Mouse (Mus musculus) gastrocnemius, postnatal 25 days (tissue): ENCODE measurements around the gene Ocel1. TPM values are rescaled to one million over a fixed set of nuclear protein-coding genes. Genes with fewer than 3 reads are reported as not detected.

Experiments
- DNase-seq: peaks from one replicate; pipeline ENCODE4 v3.0.0; 2022
- total RNA-seq, 2 experiments: library from RNA; stranded (reverse); gene quantifications; 1 replicate in 1 of 2; 2 replicates in 1 of 2; pipeline ENCODE4 v1.2.3; 2021

Ocel1 gene
- total RNA-seq, 2 experiments from 2014 or later, result 6.9 to 8.0 TPM

DNA sequence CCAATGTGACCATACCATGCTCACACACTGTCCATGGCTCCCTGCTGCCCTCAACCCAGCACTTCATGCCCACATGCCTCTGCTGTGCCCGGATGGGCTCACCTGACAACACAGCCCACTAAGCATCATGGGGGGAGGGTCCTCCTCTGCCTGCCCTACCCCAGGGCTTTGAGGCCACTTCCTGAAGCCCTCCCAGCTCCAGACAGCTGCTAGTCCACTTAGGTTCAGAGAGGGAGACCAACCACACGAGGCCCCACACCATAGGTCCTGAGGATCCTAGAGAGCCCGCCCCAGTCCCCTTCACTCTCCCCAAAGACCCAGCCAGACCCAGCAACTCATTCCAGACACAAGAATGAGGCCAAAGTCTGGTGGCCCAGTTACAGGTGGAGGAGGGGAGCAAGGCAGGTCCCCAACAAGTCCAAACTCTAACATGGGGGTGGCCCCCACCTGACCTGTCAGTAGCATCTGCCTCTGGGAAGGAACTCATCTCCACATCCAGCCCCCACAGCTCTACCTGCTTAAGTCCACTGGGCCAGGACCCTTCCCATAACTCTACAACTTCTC lies 8.5 kb downstream of the Ocel1 start:
- DNase-seq, result no peak

DNA sequence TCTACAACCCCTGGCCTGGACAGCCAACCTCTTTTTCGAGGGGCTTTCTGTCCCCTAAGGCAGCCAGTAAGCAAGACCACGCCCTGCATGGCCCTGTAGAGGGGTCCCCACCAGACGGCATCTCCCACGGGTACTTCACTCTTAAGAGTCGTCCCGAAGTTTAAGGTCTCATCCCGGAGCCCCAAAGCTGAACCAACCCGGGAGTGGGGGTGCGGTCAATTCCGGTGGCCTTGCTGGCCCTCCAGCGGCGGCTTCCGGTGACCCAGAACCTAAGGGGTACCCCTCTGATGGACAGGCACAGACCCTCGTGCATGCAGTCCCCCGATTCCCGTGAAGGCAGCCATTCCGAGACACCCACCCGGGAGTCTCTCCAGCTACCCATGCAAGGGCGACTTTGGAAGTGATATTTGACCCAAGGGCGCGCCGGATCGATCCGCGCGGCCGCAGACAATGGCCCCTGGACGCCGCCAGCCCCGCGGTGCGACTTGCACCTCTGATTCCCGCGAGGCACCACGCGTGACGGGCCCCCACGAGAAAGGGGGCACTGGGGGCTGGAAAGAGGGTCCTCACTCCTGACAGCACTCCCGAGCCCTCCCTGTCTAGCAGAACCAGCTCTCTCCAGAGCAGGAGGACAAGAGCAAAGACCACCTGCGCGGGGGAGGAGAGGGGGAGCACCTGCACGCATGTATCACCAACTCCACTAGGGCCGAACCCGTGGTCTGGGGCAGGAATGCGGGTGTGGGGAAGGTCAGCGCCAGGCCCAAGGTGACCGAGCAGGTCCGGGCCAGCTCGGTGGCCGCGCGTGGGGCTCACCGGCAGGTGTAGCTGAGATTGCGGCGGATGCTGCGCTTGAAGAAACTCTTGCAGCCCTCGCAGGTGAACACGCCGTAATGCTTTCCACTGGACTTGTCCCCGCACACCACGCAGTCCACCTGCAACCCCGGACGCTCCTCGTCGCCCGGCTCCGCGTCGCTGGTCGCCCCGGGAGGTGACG lies 9.4 kb downstream of the Ocel1 start:
- DNase-seq, result no peak

- peak; percentile 72 for DNase-seq
These were observed 10.4 kb downstream of the Ocel1 start, which contains the start of gene Nr2f6 for GRCm38 (mm10) chr8:71381421-71381970. Nr2f6 (minus strand) TSS chr8:71381960.

DNA sequence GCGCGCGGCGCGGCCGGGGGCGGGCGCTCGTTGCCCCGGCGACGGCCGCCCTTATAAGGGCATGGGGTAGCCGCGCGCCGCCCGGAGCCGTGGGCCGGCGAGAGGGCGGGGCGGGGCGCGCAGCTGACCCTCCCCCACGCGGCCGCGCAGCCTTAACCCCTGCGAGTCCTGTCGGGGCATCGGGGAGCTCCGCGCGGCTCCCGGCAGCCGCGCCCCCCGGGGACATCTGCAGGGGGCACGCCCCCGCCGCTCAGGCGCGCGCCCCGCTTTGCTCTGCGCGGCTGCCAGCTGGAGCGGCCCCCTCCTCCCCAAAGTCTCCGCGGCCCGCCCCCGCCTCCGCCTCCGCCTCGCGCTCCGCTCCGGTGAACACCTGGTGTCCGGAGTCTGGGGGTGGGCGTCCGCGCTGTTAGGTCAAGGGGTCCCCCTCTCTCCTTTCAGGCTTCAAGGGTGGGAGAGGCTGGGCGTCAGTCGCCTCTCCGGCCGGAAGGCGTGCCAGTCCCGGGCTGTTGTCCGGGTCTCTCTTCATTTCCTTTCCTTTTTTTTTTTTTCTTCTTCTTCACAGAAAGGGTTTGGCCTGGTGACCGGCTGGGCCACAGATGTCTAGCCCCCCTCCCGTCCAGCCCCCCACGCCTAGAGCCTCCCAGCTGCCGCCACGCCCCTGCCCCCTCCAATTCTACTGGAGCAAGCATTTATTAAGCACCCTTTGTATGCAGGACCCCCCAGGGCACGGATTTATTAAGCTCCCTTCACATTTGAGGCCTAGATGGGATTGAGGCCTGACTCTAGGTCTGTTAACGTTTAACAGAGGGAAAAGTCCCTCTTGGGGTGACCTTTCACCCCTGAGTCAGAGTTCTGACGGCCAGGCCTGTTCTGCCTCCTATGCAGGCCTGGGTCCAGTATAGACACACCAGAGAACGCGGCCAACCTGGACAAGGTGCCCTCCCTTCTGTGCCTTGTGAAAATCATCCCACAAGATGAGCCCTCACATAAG lies 11.2 kb downstream of the Ocel1 start:
- DNase-seq, result peak; percentile 89

DNA sequence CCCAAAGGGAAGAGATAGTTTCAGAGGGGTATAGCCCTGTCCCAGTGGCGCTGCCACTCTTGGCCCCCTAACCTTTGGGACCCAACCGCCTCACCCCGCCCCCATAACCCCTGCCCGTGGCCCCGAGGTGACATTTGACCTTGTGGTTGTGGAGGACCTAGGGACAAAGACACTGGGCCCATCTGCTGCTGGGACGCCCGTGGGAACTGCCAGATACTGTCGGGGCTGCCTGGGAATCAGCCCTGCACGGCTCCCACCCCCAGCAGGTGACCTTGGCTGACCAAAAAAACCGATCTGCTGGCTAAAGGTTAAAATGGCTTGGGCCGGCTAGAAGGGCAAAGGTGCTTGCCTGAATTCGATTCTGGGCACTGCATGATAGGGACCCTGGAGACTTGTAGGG lies 12.3 kb downstream of the Ocel1 start:
- DNase-seq, result no peak

- DNase-seq, result no peak
These were observed 12.8 kb downstream of the Ocel1 start for GRCm38 (mm10) chr8:71383860-71384259.

DNA sequence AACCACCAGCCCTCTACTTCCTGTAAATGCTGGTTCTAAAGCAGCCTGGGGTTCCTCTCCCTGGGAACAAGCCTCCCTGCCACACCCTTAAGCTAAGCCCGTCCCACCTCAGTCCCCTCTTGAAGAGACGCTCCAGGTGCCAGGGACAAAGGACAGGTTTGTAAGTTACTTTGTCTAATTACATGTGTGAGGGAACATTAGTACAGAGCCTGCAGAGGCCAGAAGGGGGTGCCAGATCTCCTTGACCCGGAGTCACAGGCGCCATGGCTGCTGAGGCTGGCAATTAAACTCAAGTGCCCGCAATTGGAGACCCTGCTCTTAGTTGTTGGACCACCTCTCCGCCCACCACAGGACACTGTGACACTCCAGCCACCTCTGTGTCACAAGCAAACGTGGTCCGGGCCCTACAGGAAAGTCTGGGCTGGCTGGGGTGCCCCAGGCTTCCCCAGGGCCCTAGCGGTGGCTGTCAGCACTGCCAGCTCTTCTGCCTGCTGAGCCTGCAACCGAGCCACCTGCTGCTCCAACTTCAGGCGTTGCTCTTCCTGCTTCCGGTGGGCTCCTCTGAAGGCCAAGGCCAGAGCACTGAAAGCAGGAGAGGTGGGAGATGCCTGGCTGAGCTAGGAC lies 14.2 kb downstream of the Ocel1 start:
- no peak for DNase-seq

GRCm38 (mm10) chr8:71388267-71388666 lies 17.2 kb downstream of the Ocel1 start:
- DNase-seq, result no peak

DNA sequence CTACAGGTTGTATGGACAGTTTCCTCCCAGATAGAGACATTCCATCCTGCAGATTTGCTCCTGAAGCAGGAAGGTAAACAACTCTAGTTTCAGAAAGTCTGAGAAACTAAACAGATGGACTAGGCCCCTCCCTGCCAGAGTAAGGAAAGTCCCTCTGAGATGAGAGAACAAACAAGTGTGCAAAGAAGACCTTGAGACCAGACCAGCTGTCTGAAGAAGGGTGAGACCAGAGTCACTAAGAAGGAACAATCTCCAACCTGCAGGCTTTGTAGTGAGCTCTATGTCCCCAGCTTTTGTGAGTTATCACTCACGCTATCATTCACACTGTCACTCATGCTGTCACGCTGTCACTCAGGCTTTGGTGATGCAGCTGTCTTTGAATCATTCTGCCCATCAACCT lies 20.6 kb downstream of the Ocel1 start:
- no peak for DNase-seq

- peak; percentile 5 for DNase-seq
These were observed 21.3 kb downstream of the Ocel1 start for GRCm38 (mm10) chr8:71392391-71392790.

DNA sequence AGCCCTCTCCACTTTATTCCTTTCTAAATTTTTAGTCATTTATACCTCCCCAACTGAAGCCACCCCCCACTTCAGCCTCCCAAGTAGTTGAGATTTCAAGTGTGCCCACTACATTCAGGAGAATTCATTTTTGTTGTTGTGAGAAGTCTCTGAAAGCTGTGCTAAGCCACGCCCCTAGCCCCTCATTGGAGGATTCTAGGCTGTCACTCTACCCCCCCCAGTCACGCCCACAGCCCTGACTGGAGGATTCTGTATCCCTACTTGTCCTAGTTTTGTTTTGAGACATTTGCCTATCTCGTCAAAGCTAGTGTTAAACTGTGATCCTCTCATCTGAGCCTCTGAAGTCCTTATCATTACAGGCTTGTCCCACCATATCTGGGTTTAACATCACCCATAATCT lies 21.8 kb downstream of the Ocel1 start:
- DNase-seq, result peak; percentile 19

- peak; percentile 4 for DNase-seq
These were observed 23.4 kb downstream of the Ocel1 start for GRCm38 (mm10) chr8:71394481-71394880.

DNA sequence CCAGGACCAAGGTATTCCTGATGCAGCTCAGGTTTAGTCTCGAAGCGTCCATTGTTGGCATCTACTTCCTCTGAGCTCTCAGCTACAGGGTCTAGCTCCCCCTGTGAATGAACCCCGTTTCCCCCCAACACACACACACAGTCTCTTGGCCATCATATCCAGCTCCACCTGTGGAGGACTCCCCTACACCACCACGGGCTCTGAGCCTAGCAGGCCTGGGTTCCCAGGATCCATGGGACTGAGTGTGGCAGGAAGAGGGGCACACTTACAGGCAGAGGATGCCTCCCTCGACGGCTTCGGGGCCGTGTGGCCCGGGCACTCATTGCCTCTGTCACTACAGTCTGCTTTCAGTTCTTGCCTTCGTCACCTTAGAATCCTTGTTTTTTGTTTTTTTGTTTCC lies 24.0 kb downstream of the Ocel1 start:
- DNase-seq, result peak; percentile 6

DNA sequence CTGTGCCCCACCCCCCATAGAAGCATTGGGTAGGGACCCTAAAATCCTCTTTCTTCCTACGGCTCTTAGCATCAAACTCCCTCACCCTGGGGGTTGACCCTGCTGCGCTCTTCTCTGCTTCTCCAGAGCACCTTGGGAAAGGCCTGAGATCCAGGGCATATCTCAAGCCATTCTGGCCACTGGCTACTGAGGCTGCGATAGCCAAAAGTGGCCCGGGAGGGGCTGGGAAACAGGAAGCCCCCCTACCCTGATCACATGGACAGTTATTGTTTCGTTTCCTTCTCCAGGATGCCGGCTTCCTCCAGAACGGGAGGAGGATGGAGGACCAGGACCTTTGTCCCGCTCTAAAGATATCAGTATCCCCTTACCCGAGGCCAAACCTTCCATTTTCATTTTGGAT lies 24.5 kb downstream of the Ocel1 start, which contains the start of gene Ushbp1:
Ushbp1 (minus strand) TSS at position 174 of the 400 bp plus-strand sequence.
- peak; percentile 40 for DNase-seq

DNA sequence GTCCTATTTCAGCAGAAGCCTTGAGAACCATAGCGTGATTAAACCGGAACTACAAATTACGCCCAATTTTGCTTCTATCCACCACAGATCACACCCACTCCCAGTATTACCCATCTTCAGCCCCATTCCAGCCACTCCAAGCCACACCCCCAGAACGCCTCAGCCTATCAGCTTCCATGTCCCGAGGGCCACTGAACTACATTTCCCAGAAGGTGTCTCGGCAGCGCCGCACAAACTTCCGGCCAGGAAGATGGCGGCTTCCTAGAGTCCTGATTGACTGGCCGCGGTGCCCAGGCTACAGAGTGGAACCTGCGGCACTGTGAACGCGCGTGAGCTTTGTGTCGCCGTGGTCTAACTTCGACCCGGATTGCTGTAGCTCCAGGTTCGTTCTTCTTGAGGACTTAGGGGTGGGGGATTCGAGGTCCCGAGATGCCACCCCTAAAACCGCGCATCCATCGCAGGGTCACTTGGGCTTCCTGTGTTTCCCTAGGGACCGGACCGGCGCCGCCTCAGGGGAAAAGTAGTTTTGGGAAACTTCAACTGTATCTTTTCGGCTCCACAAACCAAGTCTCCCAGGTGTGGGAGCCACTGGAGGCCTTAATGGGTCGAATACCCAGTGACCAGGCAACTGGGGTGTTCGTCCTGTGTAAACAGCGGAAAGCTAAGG lies 25.7 kb downstream of the Ocel1 start, which contains the start of gene Babam1:
Babam1 (plus strand) TSS at position 223 of the 667 bp plus-strand sequence.
- peak; percentile 93 for DNase-seq

DNA sequence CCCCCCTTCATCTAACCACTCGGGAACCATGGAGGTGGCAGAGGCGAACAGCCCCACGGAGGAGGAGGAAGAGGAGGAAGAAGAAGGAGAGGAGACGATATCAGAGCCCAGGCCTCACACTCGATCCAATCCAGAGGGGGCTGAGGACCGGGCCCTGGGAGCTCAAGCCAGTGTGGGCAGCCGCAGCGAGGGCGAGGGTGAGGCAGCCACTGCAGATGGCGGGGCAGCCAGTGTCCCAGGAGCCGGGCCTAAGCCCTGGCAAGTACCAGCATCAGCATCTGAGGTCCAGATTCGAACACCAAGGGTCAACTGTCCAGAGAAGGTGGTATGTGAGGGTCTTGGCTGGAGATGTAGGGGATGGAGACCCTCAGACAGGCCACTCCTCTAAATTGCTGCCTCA lies 26.6 kb downstream of the Ocel1 start:
- DNase-seq, result no peak

DNA sequence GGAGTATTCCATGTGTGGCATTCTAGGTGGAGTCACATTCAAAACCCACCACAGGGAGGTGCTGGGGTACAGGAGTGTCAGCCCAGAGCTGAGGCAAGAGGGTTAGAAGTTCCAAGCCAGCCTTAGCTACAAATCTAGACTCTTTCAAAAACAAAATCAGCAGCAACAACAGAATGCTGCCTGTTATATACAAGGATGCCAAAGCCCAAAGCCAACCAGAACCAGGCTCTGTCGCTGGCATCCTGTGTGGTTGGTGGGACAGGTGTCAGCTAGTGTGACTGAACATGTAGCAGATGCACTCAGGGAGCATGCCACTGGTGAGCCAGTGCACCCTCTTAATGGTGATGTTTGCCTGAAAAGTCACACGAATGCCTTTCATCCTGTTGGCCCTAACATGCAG lies 29.7 kb downstream of the Ocel1 start:
- DNase-seq, result no peak

GRCm38 (mm10) chr8:71401454-71401853 lies 30.4 kb downstream of the Ocel1 start:
- DNase-seq, result no peak

DNA sequence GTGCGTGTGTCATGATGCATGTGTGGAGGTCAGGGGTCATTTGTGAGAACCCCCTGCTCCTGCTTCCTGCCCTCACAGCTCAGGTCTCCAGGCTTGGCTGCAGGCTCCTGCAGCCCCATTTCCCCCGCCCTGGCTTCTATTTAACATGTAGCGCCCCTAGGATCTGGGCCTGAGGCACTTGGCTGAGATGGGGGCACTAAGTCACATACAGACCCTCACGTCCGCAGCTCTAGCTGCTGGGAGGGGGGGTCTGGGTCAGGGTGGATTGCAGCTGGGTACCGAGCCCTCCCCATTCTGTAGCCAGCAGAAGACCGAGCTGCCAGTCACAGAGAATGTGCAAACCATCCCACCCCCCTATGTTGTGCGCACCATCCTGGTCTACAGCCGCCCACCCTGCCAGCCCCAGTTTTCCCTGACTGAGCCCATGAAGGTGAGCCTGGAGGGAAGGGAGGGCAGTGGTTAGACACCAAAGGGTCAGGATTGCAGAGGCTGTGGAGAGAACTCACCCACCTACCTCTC lies 31.4 kb downstream of the Ocel1 start:
- DNase-seq, result no peak
